Mouse (Mus musculus) MEL (cell line): Measurements from ENCODE around the gene Il27. TPM values are rescaled to one million over a fixed set of nuclear protein-coding genes. Genes with fewer than 3 reads are reported as not detected.

Experiments used
- DNase-seq: peaks from one replicate; pipeline ENCODE4 v3.0.0; 2011; ENCODE audit warnings: low read depth, low spot score
- H3K27ac ChIP-seq: 2 replicates; pipeline ENCODE4 v1.5.1; 2012; ENCODE audit warnings: low read depth, mild to moderate bottlenecking, control low read depth, low read length, moderate library complexity; ENCODE audit not compliant: control insufficient read depth
- H3K27me3 ChIP-seq, 2 experiments: fragments of 150-350 bp in 1 of 2; sonication (generic) in 1 of 2; 2 replicates each; pipeline ENCODE4 v1.6.1; 2012; ENCODE audit warnings: low read length in 2 of 2, mild to moderate bottlenecking in 2 of 2, improper control_type of control experiment in 1 of 2, moderate library complexity in 1 of 2; ENCODE audit not compliant: insufficient read depth in 2 of 2, control insufficient read depth in 1 of 2
- H3K36me3 ChIP-seq, 2 experiments: 2 replicates each; pipeline ENCODE4 v1.6.1; 2012 to 2014; ENCODE audit warnings: low read length in 2 of 2, improper control_type of control experiment in 1 of 2, inconsistent platforms in 1 of 2, mild to moderate bottlenecking in 1 of 2; ENCODE audit not compliant: insufficient read depth in 2 of 2, control insufficient read depth in 1 of 2
- H3K4me1 ChIP-seq, 2 experiments: fragments of 150-350 bp in 1 of 2; sonication (generic) in 1 of 2; 2 replicates each; pipeline ENCODE4 v1.6.1; 2012; ENCODE audit warnings: low read length in 2 of 2, improper control_type of control experiment in 1 of 2, mild to moderate bottlenecking in 1 of 2; ENCODE audit not compliant: insufficient read depth in 2 of 2, control insufficient read depth in 1 of 2
- H3K4me3 ChIP-seq, 2 experiments: fragments of 150-350 bp in 1 of 2; sonication (generic) in 1 of 2; 2 replicates each; pipeline ENCODE4 v1.5.1; 2012; ENCODE audit warnings: low read depth in 2 of 2, low read length in 2 of 2, mild to moderate bottlenecking in 2 of 2, moderate library complexity in 2 of 2, control low read depth in 1 of 2, improper control_type of control experiment in 1 of 2; ENCODE audit not compliant: control insufficient read depth in 1 of 2, insufficient read depth in 1 of 2
- H3K79me2 ChIP-seq: 2 replicates; pipeline ENCODE4 v1.6.1; 2012; ENCODE audit warnings: mild to moderate bottlenecking, low read length, moderate library complexity; ENCODE audit not compliant: control insufficient read depth, poor library complexity, insufficient read depth
- H3K9ac ChIP-seq: 2 replicates; pipeline ENCODE4 v1.6.1; 2012; ENCODE audit warnings: low read depth, mild to moderate bottlenecking, control low read depth, low read length, moderate library complexity; ENCODE audit not compliant: control insufficient read depth, poor library complexity, severe bottlenecking
- H3K9me3 ChIP-seq: fragments of 150-350 bp; sonication (generic); replicated peaks from 2 replicates; pipeline ENCODE4 v1.6.1; 2012; ENCODE audit warnings: mild to moderate bottlenecking, low read length, improper control_type of control experiment, moderate library complexity; ENCODE audit not compliant: insufficient read depth
- BHLHE40 ChIP-seq: IDR thresholded peaks from 2 replicates; pipeline ENCODE4 v1.6.1; 2012; ENCODE audit warnings: low read depth, mild to moderate bottlenecking, inconsistent platforms, low read length, improper control_type of control experiment, borderline replicate concordance
- CHD1 ChIP-seq: IDR thresholded peaks from 2 replicates; pipeline ENCODE4 v1.6.1; 2012; ENCODE audit warnings: low read depth, mild to moderate bottlenecking, inconsistent platforms, low read length, improper control_type of control experiment
- CHD2 ChIP-seq: IDR thresholded peaks from 2 replicates; pipeline ENCODE4 v1.6.1; 2011; ENCODE audit warnings: low read length, improper control_type of control experiment
- CTCF ChIP-seq, 3 experiments: IDR thresholded peaks in 2 of 3; conservative IDR thresholded peaks in 1 of 3; 2 replicates each; pipeline ENCODE4 v1.5.1; 2011 to 2012; ENCODE audit warnings: low read length in 3 of 3, low read depth in 2 of 3, mild to moderate bottlenecking in 2 of 3, improper control_type of control experiment in 1 of 3, inconsistent platforms in 1 of 3, mixed read lengths in 1 of 3, moderate library complexity in 1 of 3; ENCODE audit not compliant: control insufficient read depth in 1 of 3, insufficient read depth in 1 of 3, poor library complexity in 1 of 3, severe bottlenecking in 1 of 3
- ETS1 ChIP-seq: IDR thresholded peaks from 2 replicates; pipeline ENCODE4 v1.6.1; 2012; ENCODE audit warnings: low read depth, mild to moderate bottlenecking, inconsistent platforms, low read length, improper control_type of control experiment, moderate library complexity
- GABPA ChIP-seq: IDR thresholded peaks from 2 replicates; pipeline ENCODE4 v1.6.1; 2012; ENCODE audit warnings: low read depth, mild to moderate bottlenecking, inconsistent platforms, low read length, improper control_type of control experiment, moderate library complexity
- GATA1 ChIP-seq: IDR thresholded peaks from 2 replicates; pipeline ENCODE4 v1.6.1; 2011; ENCODE audit warnings: low read depth, low read length, improper control_type of control experiment
- HCFC1 ChIP-seq: IDR thresholded peaks from 2 replicates; pipeline ENCODE4 v1.6.1; 2012; ENCODE audit warnings: low read depth, mild to moderate bottlenecking, inconsistent platforms, low read length, improper control_type of control experiment, moderate library complexity
- JUND ChIP-seq: IDR thresholded peaks from 2 replicates; pipeline ENCODE4 v1.6.1; 2011; ENCODE audit warnings: low read depth, mild to moderate bottlenecking, improper control_type of control experiment, low read length
- KAT2A ChIP-seq: conservative IDR thresholded peaks from 2 replicates; pipeline ENCODE4 v1.6.1; 2012; ENCODE audit warnings: low read depth, low read length, improper control_type of control experiment, inconsistent platforms
- MAFK ChIP-seq: IDR thresholded peaks from 2 replicates; pipeline ENCODE4 v1.6.1; 2011; ENCODE audit warnings: low read depth, mild to moderate bottlenecking, low read length, improper control_type of control experiment, borderline replicate concordance
- MAX ChIP-seq: IDR thresholded peaks from 2 replicates; pipeline ENCODE4 v1.6.1; 2011; ENCODE audit warnings: low read length, improper control_type of control experiment
- MAZ ChIP-seq: IDR thresholded peaks from 2 replicates; pipeline ENCODE4 v1.6.1; 2012; ENCODE audit warnings: low read depth, mild to moderate bottlenecking, inconsistent platforms, low read length, improper control_type of control experiment
- MXI1 ChIP-seq: IDR thresholded peaks from 2 replicates; pipeline ENCODE4 v1.6.1; 2011; ENCODE audit warnings: mild to moderate bottlenecking, low read depth, low read length, improper control_type of control experiment
- MYC ChIP-seq: IDR thresholded peaks from 2 replicates; pipeline ENCODE4 v1.6.1; 2011; ENCODE audit warnings: low read depth, mild to moderate bottlenecking, low read length, improper control_type of control experiment, moderate library complexity
- NELFE ChIP-seq: IDR thresholded peaks from 2 replicates; pipeline ENCODE4 v1.6.1; 2011; ENCODE audit warnings: low read depth, low read length, improper control_type of control experiment
- NRF1 ChIP-seq: IDR thresholded peaks from 2 replicates; pipeline ENCODE4 v1.6.1; 2014; ENCODE audit warnings: low read depth, mild to moderate bottlenecking, inconsistent platforms, low read length, improper control_type of control experiment, moderate library complexity; ENCODE audit not compliant: poor library complexity, insufficient read depth, severe bottlenecking
- POLR2A ChIP-seq, 2 experiments: IDR thresholded peaks; 2 replicates each; pipeline ENCODE4 v1.6.1; 2011 to 2012; ENCODE audit warnings: low read length in 2 of 2, mild to moderate bottlenecking in 2 of 2, control low read depth in 1 of 2, improper control_type of control experiment in 1 of 2, low read depth in 1 of 2, moderate library complexity in 1 of 2; ENCODE audit not compliant: control insufficient read depth in 1 of 2, insufficient read depth in 1 of 2, poor library complexity in 1 of 2
- POLR2AphosphoS2 ChIP-seq: IDR thresholded peaks from 2 replicates; pipeline ENCODE4 v1.6.1; 2011; ENCODE audit warnings: low read length, improper control_type of control experiment
- RAD21 ChIP-seq: IDR thresholded peaks from 2 replicates; pipeline ENCODE4 v1.6.1; 2011; ENCODE audit warnings: mild to moderate bottlenecking, low read depth, low read length, improper control_type of control experiment
- RCOR1 ChIP-seq: IDR thresholded peaks from 2 replicates; pipeline ENCODE4 v1.6.1; 2012; ENCODE audit warnings: low read depth, mild to moderate bottlenecking, inconsistent platforms, low read length, improper control_type of control experiment
- SIN3A ChIP-seq: IDR thresholded peaks from 2 replicates; pipeline ENCODE4 v1.6.1; 2012; ENCODE audit warnings: low read length, improper control_type of control experiment, inconsistent platforms
- SMC3 ChIP-seq: IDR thresholded peaks from 2 replicates; pipeline ENCODE4 v1.6.1; 2011; ENCODE audit warnings: low read depth, low read length, improper control_type of control experiment
- TBP ChIP-seq: IDR thresholded peaks from 2 replicates; pipeline ENCODE4 v1.8.0; 2011; ENCODE audit warnings: low read depth, low read length, improper control_type of control experiment
- TCF12 ChIP-seq: IDR thresholded peaks from 2 replicates; pipeline ENCODE4 v1.6.1; 2014; ENCODE audit warnings: low read depth, mild to moderate bottlenecking, inconsistent platforms, low read length, improper control_type of control experiment, moderate library complexity
- UBTF ChIP-seq: IDR thresholded peaks from 2 replicates; pipeline ENCODE4 v1.6.1; 2012; ENCODE audit warnings: low read depth, mild to moderate bottlenecking, inconsistent platforms, low read length, improper control_type of control experiment, moderate library complexity, borderline replicate concordance; ENCODE audit not compliant: insufficient read depth
- USF1 ChIP-seq: IDR thresholded peaks from 2 replicates; pipeline ENCODE4 v1.6.1; 2014; ENCODE audit warnings: low read depth, mild to moderate bottlenecking, inconsistent platforms, low read length, improper control_type of control experiment, moderate library complexity
- ZC3H11A ChIP-seq: IDR thresholded peaks from 2 replicates; pipeline ENCODE4 v1.6.1; 2012; ENCODE audit warnings: low read depth, mild to moderate bottlenecking, inconsistent platforms, low read length, improper control_type of control experiment
- ZMIZ1 ChIP-seq: IDR thresholded peaks from 2 replicates; pipeline ENCODE4 v1.6.1; 2012; ENCODE audit warnings: low read depth, mild to moderate bottlenecking, inconsistent platforms, low read length, improper control_type of control experiment, moderate library complexity
- ZNF384 ChIP-seq: IDR thresholded peaks from 2 replicates; pipeline ENCODE4 v1.6.1; 2012; ENCODE audit warnings: low read depth, mild to moderate bottlenecking, inconsistent platforms, low read length, improper control_type of control experiment
- polyA plus RNA-seq, 2 experiments: library from polyadenylated mRNA; stranded (reverse) in 1 of 2; unstranded in 1 of 2; fragments of >175 nt in 1 of 2; fragments of >200 nt in 1 of 2; gene quantifications; 2 replicates each; pipeline versions ENCODE4 v1.2.1 to v1.2.4; 2012; ENCODE audit warnings: low replicate concordance in 2 of 2, low read depth in 1 of 2; ENCODE audit not compliant: insufficient read length in 2 of 2, insufficient read depth in 1 of 2, missing spikeins in 1 of 2
- total RNA-seq: library from RNA; depleted of rRNA; stranded (reverse); fragments of 300-350 nt; gene quantifications from 2 replicates; pipeline ENCODE4 v1.2.3, GENCODE M21; 2012

Il27 gene
- total and polyA plus RNA-seq, 3 experiments = 0.07 TPM; not detected in 2

DNA sequence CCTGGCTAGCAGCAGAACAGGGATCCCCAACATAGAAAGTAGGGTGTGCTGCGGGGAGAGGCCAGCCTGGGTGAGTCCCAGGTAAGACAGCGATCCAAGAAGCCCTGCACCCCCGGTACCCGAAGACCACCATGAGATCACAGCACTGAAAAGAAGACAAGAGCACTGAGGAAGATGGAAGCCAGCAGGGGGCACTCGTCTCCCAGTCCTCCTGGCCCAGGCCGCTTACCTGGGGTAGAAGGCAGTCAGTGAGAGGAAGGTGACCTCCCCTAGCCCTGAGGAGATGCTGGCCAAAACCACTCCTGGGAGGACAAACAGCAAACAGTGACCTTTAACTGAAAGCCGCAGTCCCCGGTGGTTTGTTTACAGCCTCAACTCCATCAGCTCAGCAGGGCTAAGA is 15.6 kb downstream of the Il27 start:
- Histone ChIP-seq H3K4me1 (peaks cover 7 to 19% of the 10 kb centered on the region in 2 experiments), H3K9me3 (no peaks in the 10 kb centered on the region)
- no peak for TF ChIP-seq TBP
- no peak for TF ChIP-seq UBTF
- TF ChIP-seq CHD1 = no peak
- TF ChIP-seq RCOR1 = no peak
- peak; percentile 48 for TF ChIP-seq RAD21
- TF ChIP-seq NELFE = no peak
- TF ChIP-seq CTCF (IDR thresholded peaks at IDR 0.05 in 2 of 3, conservative IDR thresholded peaks at IDR 0.05 in 1 of 3; ENCODE audit: control insufficient read depth in 1 of 3, insufficient read depth in 1 of 3, low read depth in 2 of 3, low read length in 3 of 3, poor library complexity in 1 of 3, severe bottlenecking in 1 of 3) = peak in 2 of 3 experiments; percentile 58 to 63; a peak in 5 of 6 replicates
- peak; percentile 52 for TF ChIP-seq ZC3H11A
- TF ChIP-seq SMC3 = peak; percentile 67
- TF ChIP-seq, all 39 proteins: peak for 4
- Histone ChIP-seq H3K27me3 (no peaks in the 10 kb centered on the region), H3K27ac (no peak overlapping the region), H3K9ac (no peak overlapping the region), H3K4me3 (no peak overlapping the region), H3K79me2 (peaks cover 3% of the 10 kb centered on the region; the same call in 1 of the 2 replicates), H3K36me3 (peaks cover 0 to 16% of the 10 kb centered on the region in 2 experiments; a peak in 3 of 4 replicates)
- DNase-seq = no peak

DNA sequence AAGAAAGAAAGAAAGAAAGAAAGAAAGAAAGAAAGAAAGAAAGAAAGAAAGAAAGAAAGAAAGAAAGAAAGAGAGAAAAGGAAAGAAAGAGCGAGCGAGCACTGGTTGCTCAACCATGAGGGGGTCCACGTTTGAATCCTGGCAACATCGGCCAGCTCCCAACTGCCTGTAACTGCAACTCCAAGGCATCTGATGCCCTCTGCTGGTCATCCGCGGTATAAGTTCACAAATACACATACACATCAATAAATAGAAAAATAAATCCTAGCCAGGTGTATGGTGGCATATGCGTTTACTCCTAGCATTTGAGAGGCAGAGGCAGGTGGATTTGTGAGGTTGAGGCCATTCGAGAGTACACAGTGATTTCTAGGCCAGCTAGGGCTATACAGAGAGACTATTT is 17.8 kb downstream of the Il27 start:
- H3K4me1 ChIP-seq = peaks cover 3 to 7% of the 10 kb centered on the region in 2 experiments
- DNase-seq = peak; percentile 87
- H3K9ac ChIP-seq = no peak overlapping the region
- H3K79me2 ChIP-seq = no peaks in the 10 kb centered on the region
- no peaks in the 10 kb centered on the region for H3K9me3 ChIP-seq
- H3K27me3 ChIP-seq = no peaks in the 10 kb centered on the region
- H3K27ac ChIP-seq = no peak overlapping the region
- H3K36me3 ChIP-seq = peaks cover under 1 to 7% of the 10 kb centered on the region in 2 experiments; a peak in 3 of 4 replicates
- H3K4me3 ChIP-seq = no peak overlapping the region
- TF ChIP-seq ZC3H11A (peak; percentile 71), GATA1 (no peak), CTCF (IDR thresholded peaks at IDR 0.05 in 2 of 3, conservative IDR thresholded peaks at IDR 0.05 in 1 of 3; ENCODE audit: control insufficient read depth in 1 of 3, insufficient read depth in 1 of 3, low read depth in 2 of 3, low read length in 3 of 3, poor library complexity in 1 of 3, severe bottlenecking in 1 of 3) (peak; percentile 80 to 89 (median 83)), CHD2 (no peak), CHD1 (no peak), ETS1 (no peak), SIN3A (0 out of 2 replicates have a peak, but pooled peaks have one; percentile 46), TCF12 (no peak), GABPA (no peak), MAZ (0 out of 2 replicates have a peak, but pooled peaks have one; percentile 22), USF1 (no peak), RCOR1 (no peak), MAFK (no peak), SMC3 (peak; percentile 86), ZMIZ1 (no peak), KAT2A (no peak), NELFE (no peak), ZNF384 (no peak), JUND (no peak), MAX (no peak), BHLHE40 (peak; percentile 29; the same call in 1 of the 2 replicates), NRF1 (no peak), POLR2AphosphoS2 (no peak), UBTF (no peak), MXI1 (no peak), POLR2A (IDR thresholded peaks at IDR 0.05; ENCODE audit: control insufficient read depth in 1 of 2, insufficient read depth in 1 of 2, low read depth in 1 of 2, low read length in 2 of 2, poor library complexity in 1 of 2) (no peak), MYC (0 out of 2 replicates have a peak, but pooled peaks have one; percentile 40), HCFC1 (0 out of 2 replicates have a peak, but pooled peaks have one; percentile 22), RAD21 (peak; percentile 78)
